Mouse (Mus musculus) erythroblast, embryonic 14.5 days (primary cell): ENCODE data around the gene Plekhh2.

Experiments
- GATA1 ChIP-seq: IDR thresholded peaks from 2 replicates; pipeline ENCODE4 v1.6.1; 2012; ENCODE audit warnings: low read length, inconsistent platforms, mixed read lengths
- TAL1 ChIP-seq: IDR thresholded peaks from 3 replicates; pipeline ENCODE4 v1.6.1; 2012; ENCODE audit warnings: low read length, inconsistent platforms, mixed read lengths

DNA sequence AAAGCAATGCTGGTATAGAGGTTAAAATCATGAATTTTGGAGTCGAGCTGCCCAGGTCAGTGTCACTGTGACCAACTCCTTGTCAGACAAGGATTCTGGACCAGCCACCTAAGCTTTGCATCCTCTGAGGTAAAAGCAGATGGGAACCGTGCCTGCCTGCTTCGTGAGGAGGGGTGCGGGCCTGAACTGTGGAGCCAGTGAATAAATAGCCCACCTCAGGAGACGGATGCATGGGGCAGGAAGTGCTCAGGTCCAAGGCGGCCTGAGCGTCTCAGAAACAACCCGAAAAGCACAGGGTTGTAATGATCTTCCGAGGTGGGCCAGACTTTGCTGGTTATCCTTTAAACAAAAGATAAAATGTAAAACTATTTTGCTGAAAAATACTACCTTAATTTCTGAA is 133.4 kb downstream of the Plekhh2 start:
- TF ChIP-seq TAL1 (no peak), GATA1 (no peak)
